Comparison of ENCODE assay signal across 10 mouse cellular contexts in genomic region chr9:102868451-102868850, GRCm38 (mm10).
A peak's percentile ranks its signal among the peaks of the same experiment; 100 is the strongest.
DNase-seq lines count a peak whose midpoint lies in the region.
"Had no signal": no experiment of that assay in that cellular context is flagged by ENCODE, and none has a peak within 500 bp of the region (broad histone marks: within the 10 kb centered on the region; RNA-seq: fewer than 3 reads in every experiment).

No protein-coding gene starts in this region.

- peak; percentile 32 to 43 for DNase-seq in cerebellum, adult 18-20 months
- no peak for DNase-seq in cerebellum, adult 8-10 months
- DNase-seq in cerebellum, adult 9-11 months, result peak; percentile 53
- no peak for DNase-seq in cerebellum, adult 11 months
- DNase-seq in cerebellum, postnatal 25 days, result peak; percentile 43 to 50
- no peak for DNase-seq in thymus, postnatal 36 days
- DNase-seq: adrenal gland, adult 2 months; adrenal gland, postnatal 10 days; adrenal gland, postnatal 25 days; embryo, embryonic 11 days had no signal

Comparison
In these comparisons a context has a peak if more than half of its experiments do, and no peak if none do; other contexts are left out.
1. DNase-seq: peak in cerebellum, adult 18-20 months (2 of 2), cerebellum, adult 9-11 months (single experiment) and cerebellum, postnatal 25 days (2 of 2); none in cerebellum, adult 8-10 months (single experiment), cerebellum, adult 11 months (single experiment) and thymus, postnatal 36 days (0 of 2).